Mouse (Mus musculus) liver, embryonic 11.5 days (tissue): Measurements from ENCODE around the gene Minar1. TPM values are rescaled to one million over a fixed set of nuclear protein-coding genes. Genes with fewer than 3 reads are reported as not detected.

Experiments
- ATAC-seq: fragments of 200-750 bp; cut with Nextera tagmentation; replicated peaks from 2 replicates; pipeline ENCODE4 v1.8.0; 2017; ENCODE audit warnings: moderate number of reproducible peaks, mild to moderate bottlenecking, moderate TSS enrichment, moderate library complexity; ENCODE audit not compliant: low FRiP score
- DNase-seq: peaks from one replicate; pipeline ENCODE4 v3.0.0-alpha.2; 2017; ENCODE audit warnings: low spot score
- H3K27ac ChIP-seq: fragments of 300-500 bp; sonication (generic); 2 replicates; pipeline ENCODE4 v1.5.1; 2014; ENCODE audit warnings: mild to moderate bottlenecking, low read depth, low read length, control low read depth
- H3K27me3 ChIP-seq: fragments of 300-500 bp; sonication (generic); replicated peaks from 2 replicates; pipeline ENCODE4 v1.6.1; 2014; ENCODE audit warnings: low read length, mixed read lengths; ENCODE audit not compliant: control insufficient read depth, insufficient read depth
- H3K36me3 ChIP-seq: fragments of 300-500 bp; sonication (generic); 2 replicates; pipeline ENCODE4 v1.6.1; 2014; ENCODE audit warnings: mild to moderate bottlenecking, low read length, moderate library complexity, mixed read lengths; ENCODE audit not compliant: control insufficient read depth, insufficient read depth
- H3K4me1 ChIP-seq: fragments of 300-500 bp; sonication (generic); replicated peaks from 2 replicates; pipeline ENCODE4 v1.6.1; 2014; ENCODE audit warnings: low read length, mixed read lengths; ENCODE audit not compliant: control insufficient read depth, insufficient read depth
- H3K4me2 ChIP-seq: fragments of 300-500 bp; sonication (generic); 2 replicates; pipeline ENCODE4 v1.6.1; 2014; ENCODE audit warnings: mild to moderate bottlenecking, control low read depth, moderate library complexity
- H3K4me3 ChIP-seq: fragments of 300-500 bp; sonication (generic); 2 replicates; pipeline ENCODE4 v1.5.1; 2014; ENCODE audit warnings: low read depth, low read length, control low read depth
- H3K9ac ChIP-seq: fragments of 300-500 bp; sonication (generic); 2 replicates; pipeline ENCODE4 v1.6.1; 2014; ENCODE audit warnings: low read depth, low read length, control low read depth
- H3K9me3 ChIP-seq: fragments of 300-500 bp; sonication (generic); 2 replicates; pipeline ENCODE4 v1.6.1; 2016; ENCODE audit warnings: low read length, inconsistent platforms, mixed read lengths; ENCODE audit not compliant: control insufficient read depth
- WGBS: fragments of 180-500 bp; shearing (Covaris S2); extraction: QIAGEN DNeasy Blood & Tissue Kit; methylation state at CpG from one replicate; pipeline ENCODE4 v1.1.7; 2014; 5-methylcytosine and 5-hydroxymethylcytosine counted together
- polyA plus RNA-seq: library from polyadenylated mRNA; unstranded; fragments of >200 nt; fragmentation: Nextera tagmentation; extraction: Ambion mirVana; gene quantifications from 2 replicates; pipeline ENCODE4 v1.2.1, GENCODE M21; 2014

Gene Minar1
- polyA plus RNA-seq, 1 experiment from 2014 or later, result 0.05 TPM

DNA sequence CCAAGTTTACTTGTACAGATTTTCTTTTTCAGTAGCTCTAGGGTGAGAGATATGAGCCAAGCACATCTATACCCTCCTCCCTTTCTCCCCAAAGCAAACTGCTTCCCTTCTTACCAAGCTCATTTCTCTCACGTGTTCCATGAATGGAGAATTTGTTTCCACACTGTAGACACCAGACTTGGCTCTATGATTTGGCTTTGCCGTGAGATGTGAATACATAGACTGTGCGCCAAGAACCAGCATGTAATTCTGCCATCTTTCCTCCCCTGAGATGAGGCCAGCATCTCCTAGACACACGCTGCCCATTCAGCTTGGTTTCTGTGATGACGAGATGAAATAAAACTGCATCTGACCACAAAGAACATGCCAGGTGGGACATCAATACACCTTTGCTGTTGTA, 44.5 kb downstream of the Minar1 start:
- no peak overlapping the region for H3K4me2 ChIP-seq
- H3K4me1 ChIP-seq, result no peaks in the 10 kb centered on the region
- DNase-seq (no peak), ATAC-seq (no peak)
- H3K36me3 ChIP-seq, result no peaks in the 10 kb centered on the region
- no peak overlapping the region for H3K4me3 ChIP-seq
- H3K27ac ChIP-seq, result no peak overlapping the region
- H3K9ac ChIP-seq, result no peak overlapping the region
- no peaks in the 10 kb centered on the region for H3K9me3 ChIP-seq
- 82% methylated on average over 5 of the region's 5 CpGs for WGBS
- H3K27me3 ChIP-seq, result no peaks in the 10 kb centered on the region

- ATAC-seq (no peak), DNase-seq (no peak)
- Histone ChIP-seq H3K27me3 (no peaks in the 10 kb centered on the region), H3K9me3 (no peaks in the 10 kb centered on the region), H3K4me3 (no peak overlapping the region), H3K27ac (no peak overlapping the region), H3K4me2 (no peak overlapping the region), H3K4me1 (no peaks in the 10 kb centered on the region), H3K9ac (no peak overlapping the region), H3K36me3 (no peaks in the 10 kb centered on the region)
- 77% methylated on average over 2 of the region's 2 CpGs for WGBS
Observed at GRCm38 (mm10) chr9:89552663-89553062, 70.3 kb downstream of the Minar1 start.

Other genes starting within 250 kb of the Minar1 start
- 62.9 and 63.7 TPM in 2 replicates for gene Tmed3, start 81.9 kb upstream of the Minar1 start, polyA plus RNA-seq
- not detected in 2 replicates for gene Ankrd34c, start 115.3 kb upstream of the Minar1 start, polyA plus RNA-seq